Comparison of ENCODE assay signal across 23 mouse cellular contexts in the genomic region with DNA sequence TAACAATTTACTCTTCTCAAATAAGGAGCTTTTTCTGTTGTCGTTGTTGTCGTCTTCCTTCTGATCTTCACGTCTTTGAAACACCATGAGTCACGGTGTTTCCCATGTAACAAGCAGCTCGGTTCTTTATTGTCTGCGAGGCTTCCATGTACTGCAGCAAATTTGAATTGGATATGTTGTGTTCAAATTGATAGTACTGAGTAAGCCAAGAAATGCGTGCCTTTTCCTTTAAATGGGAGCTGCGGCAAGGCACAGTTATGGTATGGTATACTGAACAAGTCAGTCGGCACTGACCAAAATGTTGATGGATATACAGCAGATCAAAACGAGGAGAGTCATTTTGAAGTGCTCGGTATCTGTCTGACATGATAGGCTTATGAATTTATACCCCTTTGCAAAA.
DNase-seq lines count a peak whose midpoint lies in the region; ATAC-seq and TF ChIP-seq lines count a peak whose summit lies in the region.
"Had no signal": no experiment of that assay in that cellular context is flagged by ENCODE, and none has a peak within 500 bp of the region (broad histone marks: within the 10 kb centered on the region; RNA-seq: fewer than 3 reads in every experiment).

No protein-coding gene starts in this region.

- no peaks in the 10 kb centered on the region for H3K36me3 ChIP-seq in forebrain, embryonic 15.5 days
- no peaks in the 10 kb centered on the region for H3K36me3 ChIP-seq in forebrain, embryonic 10.5 days (replicated peaks)
- H3K36me3 ChIP-seq in hindbrain, postnatal 0 days (ENCODE audit: insufficient read depth, low read length): no peaks in the 10 kb centered on the region
- H3K36me3 ChIP-seq: embryonic facial prominence, embryonic 10.5 days; heart, embryonic 10.5 days; intestine, embryonic 15.5 days; kidney, embryonic 15.5 days; limb, embryonic 10.5 days; midbrain, embryonic 12.5 days; stomach, embryonic 15.5 days had no signal

- peak overlapping the region; percentile 88 for H3K27ac ChIP-seq in forebrain, embryonic 15.5 days (replicated peaks)
- no peak overlapping the region for H3K27ac ChIP-seq in forebrain, embryonic 10.5 days
- H3K27ac ChIP-seq in hindbrain, postnatal 0 days: no peak overlapping the region
- H3K27ac ChIP-seq: embryonic facial prominence, embryonic 10.5 days; heart, embryonic 10.5 days; intestine, embryonic 15.5 days; kidney, embryonic 15.5 days; limb, embryonic 10.5 days; midbrain, embryonic 12.5 days; stomach, embryonic 15.5 days had no signal

- no peak for TF ChIP-seq CTCF in hindbrain, postnatal 0 days (IDR thresholded peaks at IDR 0.05; ENCODE audit: low read depth)

- WGBS in forebrain, embryonic 15.5 days: 55% methylated on average over 11 of the region's 11 CpGs
- WGBS in forebrain, embryonic 10.5 days: 93% methylated on average over 11 of the region's 11 CpGs
- WGBS in hindbrain, postnatal 0 days: 71% methylated on average over 11 of the region's 11 CpGs

- H3K4me2 ChIP-seq in forebrain, embryonic 15.5 days (replicated peaks): no peak overlapping the region; the same call in 1 of the 2 replicates
- H3K4me2 ChIP-seq in hindbrain, postnatal 0 days (ENCODE audit: low read depth, low read length): 0 out of 2 replicates have a peak overlapping the region, but pooled peaks have one; percentile 8
- H3K4me2 ChIP-seq: intestine, embryonic 15.5 days; kidney, embryonic 15.5 days; liver, embryonic 11.5 days; midbrain, embryonic 12.5 days; stomach, embryonic 15.5 days had no signal

- H3K4me3 ChIP-seq in forebrain, embryonic 15.5 days: no peak overlapping the region
- no peak overlapping the region for H3K4me3 ChIP-seq in forebrain, embryonic 10.5 days
- no peak overlapping the region for H3K4me3 ChIP-seq in hindbrain, postnatal 0 days (ENCODE audit: low read length)
- H3K4me3 ChIP-seq: embryonic facial prominence, embryonic 10.5 days; heart, embryonic 10.5 days; intestine, embryonic 15.5 days; kidney, embryonic 15.5 days; limb, embryonic 10.5 days; midbrain, embryonic 12.5 days; stomach, embryonic 15.5 days had no signal

- H3K9me3 ChIP-seq in forebrain, embryonic 15.5 days: no peaks in the 10 kb centered on the region
- H3K9me3 ChIP-seq in forebrain, embryonic 10.5 days: no peaks in the 10 kb centered on the region
- H3K9me3 ChIP-seq in hindbrain, postnatal 0 days (ENCODE audit: low read length): no peaks in the 10 kb centered on the region
- H3K9me3 ChIP-seq: embryonic facial prominence, embryonic 10.5 days; heart, embryonic 10.5 days; intestine, embryonic 15.5 days; kidney, embryonic 15.5 days; limb, embryonic 10.5 days; midbrain, embryonic 12.5 days; stomach, embryonic 15.5 days had no signal

- H3K9ac ChIP-seq in forebrain, embryonic 15.5 days (replicated peaks): no peak overlapping the region; the same call in 1 of the 2 replicates
- H3K9ac ChIP-seq in hindbrain, postnatal 0 days (replicated peaks; ENCODE audit: low read length): no peak overlapping the region
- H3K9ac ChIP-seq: intestine, embryonic 15.5 days; kidney, embryonic 15.5 days; midbrain, embryonic 12.5 days; stomach, embryonic 15.5 days had no signal

- H3K4me1 ChIP-seq in forebrain, embryonic 15.5 days: peaks cover 23% of the 10 kb centered on the region
- H3K4me1 ChIP-seq in forebrain, embryonic 10.5 days: no peaks in the 10 kb centered on the region
- H3K4me1 ChIP-seq in hindbrain, postnatal 0 days (ENCODE audit: insufficient read depth, low read length): no peaks in the 10 kb centered on the region
- H3K4me1 ChIP-seq: embryonic facial prominence, embryonic 10.5 days; heart, embryonic 10.5 days; intestine, embryonic 15.5 days; kidney, embryonic 15.5 days; limb, embryonic 10.5 days; stomach, embryonic 15.5 days had no signal

- DNase-seq in forebrain, embryonic 10.5 days (ENCODE audit: extremely low spot score, low spot score): no peak
- DNase-seq in left cerebral cortex, postnatal 25 days (ENCODE audit: low spot score in 2 of 2): peak; percentile 36 to 54
- no peak for DNase-seq in left cerebral cortex, adult 11 months (ENCODE audit: low spot score)
- DNase-seq in brain, adult 2 months (ENCODE audit: low read depth, low spot score): peak; percentile 50
- DNase-seq in hindbrain, postnatal 0 days (ENCODE audit: low spot score): peak; percentile 10
- no peak for DNase-seq in kidney, postnatal 10 days
- DNase-seq in kidney, adult 18-20 months: no peak
- DNase-seq: cerebellum, postnatal 36 days; gastrocnemius, postnatal 36 days; lung, adult 2 months; lung, postnatal 4 days; spleen, adult 18-20 months; thymus, adult 2 months had no signal

- H3K27me3 ChIP-seq in forebrain, embryonic 15.5 days: no peaks in the 10 kb centered on the region
- H3K27me3 ChIP-seq in forebrain, embryonic 10.5 days (ENCODE audit: poor library complexity, severe bottlenecking): no peaks in the 10 kb centered on the region
- H3K27me3 ChIP-seq in hindbrain, postnatal 0 days (ENCODE audit: insufficient read depth, low read length): no peaks in the 10 kb centered on the region
- H3K27me3 ChIP-seq: CH12.LX; intestine, embryonic 15.5 days; kidney, embryonic 15.5 days; midbrain, embryonic 12.5 days; stomach, embryonic 15.5 days had no signal

- peak; percentile 40; the same call in 1 of the 2 replicates for ATAC-seq in forebrain, embryonic 15.5 days (replicated peaks)
- ATAC-seq in hindbrain, postnatal 0 days: no peak
- ATAC-seq: intestine, embryonic 15.5 days had no signal

- intact Hi-C loops in left cerebral cortex, postnatal 25 days (cut with DNase I): loop anchor here (10.0 kb wide), 1 partner anchor 193 kb away; no protein-coding TSS in a partner anchor

Comparison
In these comparisons a context has a peak if more than half of its experiments do, and no peak if none do; other contexts are left out.
1. DNase-seq: peak in left cerebral cortex, postnatal 25 days (2 of 2), brain, adult 2 months (single experiment) and hindbrain, postnatal 0 days (single experiment); none in forebrain, embryonic 10.5 days (single experiment), left cerebral cortex, adult 11 months (single experiment), kidney, postnatal 10 days (single experiment) and kidney, adult 18-20 months (single experiment).